Mouse (Mus musculus) cerebellum, adult 2 months (tissue): ENCODE measurements at regions not wholly inside any gene's neighbourhood (a gene's known extent, or its start where the extent isn't known, plus 50 kb on each side); places are given as distances from the start of the nearest gene placed in this dataset.

Experiments used
- CTCF ChIP-seq: fragments of 200-500 bp; IDR thresholded peaks from 2 replicates; pipeline ENCODE4 v1.5.1; 2011; ENCODE audit warnings: low read depth, mild to moderate bottlenecking, control low read depth, low read length, moderate library complexity, borderline replicate concordance; ENCODE audit not compliant: insufficient read depth
- POLR2A ChIP-seq: fragments of 200-500 bp; IDR thresholded peaks from 2 replicates; pipeline ENCODE4 v1.6.1; 2011; ENCODE audit warnings: low read length, control low read depth, borderline replicate concordance; ENCODE audit not compliant: insufficient read depth

DNA sequence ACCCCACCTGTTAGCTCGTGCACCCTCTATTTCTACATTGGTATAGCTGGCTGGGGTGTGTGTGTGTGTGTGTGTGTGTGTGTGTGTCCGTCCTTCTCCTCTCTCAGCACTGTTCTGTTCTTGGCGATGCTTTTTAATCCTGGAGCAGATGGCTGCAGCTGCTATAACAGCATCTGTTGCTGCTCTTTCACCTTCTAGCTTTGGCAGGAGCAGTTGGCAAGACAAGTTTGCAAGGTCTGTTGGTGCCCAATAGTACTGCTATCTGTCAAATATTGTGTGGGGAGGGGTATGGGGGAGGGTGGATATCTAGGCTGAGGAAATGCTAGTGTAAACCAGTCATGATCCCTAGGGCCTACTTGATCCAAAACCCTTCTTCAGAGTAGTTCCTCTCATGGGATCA lies 120.9 kb upstream of the AI593442 start:
- TF ChIP-seq CTCF (no peak), POLR2A (no peak)
